Mouse (Mus musculus) MEL (cell line): ENCODE data around the gene Btbd35f29. TPM values are rescaled to one million over a fixed set of nuclear protein-coding genes. Genes with fewer than 3 reads are reported as not detected.
A peak's percentile ranks its signal among the peaks of the same experiment; 100 is the strongest.
"Not testable (repeated sequence)": the region's sequence is repeated elsewhere in the genome, so short reads cannot be mapped to it uniquely, and the experiment has no call there.

ENCODE experiments used
- DNase-seq: peaks from one replicate; pipeline ENCODE4 v3.0.0; 2011; ENCODE audit warnings: low read depth, low spot score
- H3K27ac ChIP-seq: 2 replicates; pipeline ENCODE4 v1.5.1; 2012; ENCODE audit warnings: low read depth, mild to moderate bottlenecking, control low read depth, low read length, moderate library complexity; ENCODE audit not compliant: control insufficient read depth
- H3K27me3 ChIP-seq, 2 experiments: fragments of 150-350 bp in 1 of 2; sonication (generic) in 1 of 2; 2 replicates each; pipeline ENCODE4 v1.6.1; 2012; ENCODE audit warnings: low read length in 2 of 2, mild to moderate bottlenecking in 2 of 2, improper control_type of control experiment in 1 of 2, moderate library complexity in 1 of 2; ENCODE audit not compliant: insufficient read depth in 2 of 2, control insufficient read depth in 1 of 2
- H3K36me3 ChIP-seq, 2 experiments: 2 replicates each; pipeline ENCODE4 v1.6.1; 2012 to 2014; ENCODE audit warnings: low read length in 2 of 2, improper control_type of control experiment in 1 of 2, inconsistent platforms in 1 of 2, mild to moderate bottlenecking in 1 of 2; ENCODE audit not compliant: insufficient read depth in 2 of 2, control insufficient read depth in 1 of 2
- H3K4me1 ChIP-seq, 2 experiments: fragments of 150-350 bp in 1 of 2; sonication (generic) in 1 of 2; 2 replicates each; pipeline ENCODE4 v1.6.1; 2012; ENCODE audit warnings: low read length in 2 of 2, improper control_type of control experiment in 1 of 2, mild to moderate bottlenecking in 1 of 2; ENCODE audit not compliant: insufficient read depth in 2 of 2, control insufficient read depth in 1 of 2
- H3K4me3 ChIP-seq, 2 experiments: fragments of 150-350 bp in 1 of 2; sonication (generic) in 1 of 2; 2 replicates each; pipeline ENCODE4 v1.5.1; 2012; ENCODE audit warnings: low read depth in 2 of 2, low read length in 2 of 2, mild to moderate bottlenecking in 2 of 2, moderate library complexity in 2 of 2, control low read depth in 1 of 2, improper control_type of control experiment in 1 of 2; ENCODE audit not compliant: control insufficient read depth in 1 of 2, insufficient read depth in 1 of 2
- H3K79me2 ChIP-seq: 2 replicates; pipeline ENCODE4 v1.6.1; 2012; ENCODE audit warnings: mild to moderate bottlenecking, low read length, moderate library complexity; ENCODE audit not compliant: control insufficient read depth, poor library complexity, insufficient read depth
- H3K9ac ChIP-seq: 2 replicates; pipeline ENCODE4 v1.6.1; 2012; ENCODE audit warnings: low read depth, mild to moderate bottlenecking, control low read depth, low read length, moderate library complexity; ENCODE audit not compliant: control insufficient read depth, poor library complexity, severe bottlenecking
- H3K9me3 ChIP-seq: fragments of 150-350 bp; sonication (generic); replicated peaks from 2 replicates; pipeline ENCODE4 v1.6.1; 2012; ENCODE audit warnings: mild to moderate bottlenecking, low read length, improper control_type of control experiment, moderate library complexity; ENCODE audit not compliant: insufficient read depth
- polyA plus RNA-seq, 2 experiments: library from polyadenylated mRNA; stranded (reverse) in 1 of 2; unstranded in 1 of 2; fragments of >175 nt in 1 of 2; fragments of >200 nt in 1 of 2; gene quantifications; 2 replicates each; pipeline versions ENCODE4 v1.2.1 to v1.2.4; 2012; ENCODE audit warnings: low replicate concordance in 2 of 2, low read depth in 1 of 2; ENCODE audit not compliant: insufficient read length in 2 of 2, insufficient read depth in 1 of 2, missing spikeins in 1 of 2
- total RNA-seq: library from RNA; depleted of rRNA; stranded (reverse); fragments of 300-350 nt; gene quantifications from 2 replicates; pipeline ENCODE4 v1.2.3, GENCODE M21; 2012; rRNA removed

The Btbd35f29 gene
- total RNA-seq: not detected in 2 replicates
- polyA plus RNA-seq: not detected

DNA sequence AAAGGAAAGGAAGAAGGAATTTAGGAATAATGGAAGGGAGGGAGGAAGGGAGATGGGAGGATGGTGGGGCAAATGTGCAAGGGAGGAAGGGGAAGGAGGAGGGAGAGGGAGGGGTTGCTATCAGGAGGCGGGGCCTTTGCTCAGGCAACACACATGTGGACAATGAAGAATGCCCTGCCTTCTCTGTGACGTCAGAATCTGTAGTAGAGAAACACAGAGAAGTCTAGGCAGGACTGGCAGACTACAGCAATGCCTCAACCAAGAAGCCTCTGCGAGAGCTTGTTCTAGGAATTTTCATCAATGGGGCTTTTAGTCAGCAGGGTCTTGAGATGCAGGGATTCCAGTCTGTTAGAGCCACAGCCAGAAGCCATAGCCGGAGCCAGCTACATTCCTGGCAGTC, at the start of gene Btbd35f29:
Btbd35f29 (plus strand) TSS at position 301 of the 400 bp plus-strand sequence.
- not testable (repeated sequence) for H3K4me3 ChIP-seq

DNA sequence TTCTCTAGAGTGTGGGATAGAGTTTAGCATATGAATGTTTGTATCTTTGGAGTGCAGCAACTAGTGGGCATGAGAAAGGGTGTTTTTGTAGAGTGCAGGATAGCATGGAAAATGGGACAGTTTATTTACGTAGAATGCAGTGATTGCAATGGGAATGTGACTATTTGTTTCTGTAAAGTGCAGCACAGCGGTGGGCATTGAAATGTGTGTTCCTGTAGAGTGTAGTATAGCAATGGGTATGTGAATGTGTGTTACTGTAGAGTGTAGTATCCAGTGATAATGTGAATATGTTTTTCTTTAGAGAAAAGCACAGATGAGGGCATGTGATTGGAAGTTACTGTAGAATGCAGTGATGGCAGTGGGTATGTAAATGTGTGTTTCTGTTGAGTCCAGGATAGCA, 23.9 kb downstream of the Btbd35f29 start:
- H3K27ac ChIP-seq, DNase-seq, H3K9me3 ChIP-seq, H3K4me1 ChIP-seq, H3K9ac ChIP-seq, H3K36me3 ChIP-seq, H3K4me3 ChIP-seq, H3K79me2 ChIP-seq, H3K27me3 ChIP-seq: not testable (repeated sequence)

More for the DNA sequence above, at the start of gene Btbd35f29:
- H3K9ac ChIP-seq, H3K27ac ChIP-seq, H3K4me1 ChIP-seq, H3K36me3 ChIP-seq, H3K27me3 ChIP-seq, DNase-seq, H3K79me2 ChIP-seq, H3K9me3 ChIP-seq: not testable (repeated sequence)

DNA sequence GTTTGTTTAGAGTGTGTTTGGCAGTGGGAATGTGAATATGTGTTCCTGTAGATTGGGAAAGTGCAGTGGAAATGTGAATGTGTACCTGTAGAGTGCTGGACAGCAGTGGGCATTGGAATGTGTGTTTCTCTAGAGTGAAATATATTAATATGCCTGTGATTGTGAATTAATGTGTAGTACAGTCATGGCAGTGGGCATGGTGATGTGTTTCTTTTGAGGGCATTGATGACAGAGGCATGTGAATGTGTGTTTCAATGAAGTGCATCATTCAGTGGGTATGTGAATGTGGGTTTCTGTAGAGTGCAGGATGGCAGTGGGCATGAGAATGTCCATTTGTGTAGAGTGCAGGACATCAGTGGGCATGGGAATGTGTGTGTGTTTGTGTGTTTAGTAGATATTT, 27.7 kb downstream of the Btbd35f29 start:
- not testable (repeated sequence) for H3K9me3 ChIP-seq, H3K27ac ChIP-seq, H3K27me3 ChIP-seq, H3K4me3 ChIP-seq, DNase-seq, H3K36me3 ChIP-seq, H3K4me1 ChIP-seq, H3K9ac ChIP-seq, H3K79me2 ChIP-seq

DNA sequence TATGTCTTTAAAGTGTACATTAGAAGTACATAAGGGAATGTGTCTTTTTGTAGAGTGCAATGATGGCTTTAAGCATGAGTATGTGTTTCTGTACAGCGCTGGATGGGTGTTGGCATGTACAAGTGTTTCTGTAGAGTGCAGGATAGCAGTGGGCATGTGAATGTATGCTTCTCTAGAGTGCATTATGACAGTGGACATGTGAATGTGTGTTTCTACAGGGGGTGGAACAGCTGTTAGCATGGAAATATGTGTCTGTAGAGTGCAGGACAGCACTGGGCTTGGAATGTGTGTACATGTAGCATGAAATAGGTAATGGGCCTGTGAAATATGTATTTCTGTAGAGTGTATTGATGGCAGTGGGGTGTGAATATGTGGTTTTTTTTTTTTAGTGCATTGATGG, 28.4 kb downstream of the Btbd35f29 start:
- not testable (repeated sequence) for H3K36me3 ChIP-seq, H3K4me3 ChIP-seq, H3K9me3 ChIP-seq, H3K79me2 ChIP-seq, H3K27me3 ChIP-seq, DNase-seq, H3K9ac ChIP-seq, H3K4me1 ChIP-seq, H3K27ac ChIP-seq

DNA sequence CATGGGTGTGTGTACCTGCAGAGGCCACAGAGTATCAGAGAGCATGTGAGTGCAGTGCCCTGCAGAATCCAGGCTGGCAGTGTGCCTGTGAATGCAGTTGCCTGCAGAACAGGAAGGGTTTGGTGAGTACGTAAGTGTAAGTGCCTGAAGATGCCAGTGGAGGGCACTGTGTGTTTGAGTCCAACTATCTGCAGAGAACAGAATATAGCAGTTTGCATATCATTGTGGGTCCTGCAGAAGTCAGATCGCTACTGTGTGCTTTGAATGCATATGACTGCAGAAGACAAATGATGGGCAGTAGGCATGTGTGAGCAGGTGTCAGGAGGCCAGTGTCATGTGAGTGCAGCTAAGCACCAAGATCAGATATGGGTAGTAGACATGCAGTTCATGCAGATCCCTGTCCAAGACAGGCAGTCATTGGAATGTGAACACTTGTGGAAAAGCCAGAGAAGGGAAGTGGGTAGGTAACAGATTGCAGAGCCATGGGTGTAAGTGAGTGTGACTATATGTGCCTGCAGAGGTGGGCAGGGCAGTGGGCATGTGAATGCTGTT, 41.1 kb downstream of the Btbd35f29 start:
- DNase-seq: peak; percentile 9
- not testable (repeated sequence) for H3K79me2 ChIP-seq, H3K36me3 ChIP-seq, H3K9me3 ChIP-seq, H3K4me1 ChIP-seq, H3K4me3 ChIP-seq, H3K27ac ChIP-seq, H3K27me3 ChIP-seq, H3K9ac ChIP-seq

DNA sequence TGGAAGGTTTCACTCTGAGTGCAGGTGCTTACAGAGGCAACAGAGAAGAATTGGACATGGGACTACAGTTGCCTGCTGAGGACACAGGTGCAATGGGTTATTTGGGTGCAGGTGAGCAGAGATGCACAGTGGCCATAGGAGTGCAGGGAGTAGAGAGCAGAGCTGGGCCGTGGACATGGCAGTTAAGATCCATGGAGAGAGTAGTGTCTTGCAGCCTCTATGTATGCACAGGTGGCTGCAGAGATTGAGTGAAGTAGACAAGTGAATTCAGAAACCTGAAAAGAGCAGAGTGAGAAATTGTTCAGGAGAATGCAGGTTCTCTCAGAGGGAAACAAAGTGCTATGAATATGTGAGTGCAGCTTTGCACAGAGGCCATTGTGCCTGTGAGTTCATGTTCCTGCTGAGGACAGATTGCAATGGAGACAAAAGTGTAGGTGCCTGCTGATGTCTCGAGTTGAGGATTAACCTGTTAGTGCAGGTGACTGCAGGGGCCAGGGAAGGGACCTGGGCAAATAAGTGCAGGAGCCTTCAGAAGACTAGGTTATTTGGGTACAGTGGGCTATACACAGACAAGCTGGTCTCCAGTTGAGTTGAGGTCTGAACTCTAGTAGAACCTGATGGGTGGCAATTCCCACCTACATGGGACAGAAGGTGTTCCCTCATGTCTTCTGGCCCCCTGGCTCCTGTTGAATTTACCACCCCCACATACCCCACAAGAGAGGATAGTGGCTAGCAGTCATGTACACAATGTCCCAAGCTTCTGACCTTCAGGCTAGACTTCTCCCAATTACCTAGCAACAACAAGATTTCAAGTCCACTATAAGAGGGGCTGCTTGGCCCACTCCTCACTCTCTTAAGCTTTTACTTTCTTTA, 42.2 kb downstream of the Btbd35f29 start:
- not testable (repeated sequence) for H3K27ac ChIP-seq, H3K4me3 ChIP-seq, H3K27me3 ChIP-seq, H3K79me2 ChIP-seq, H3K9ac ChIP-seq, H3K9me3 ChIP-seq, H3K4me1 ChIP-seq, DNase-seq, H3K36me3 ChIP-seq

DNA sequence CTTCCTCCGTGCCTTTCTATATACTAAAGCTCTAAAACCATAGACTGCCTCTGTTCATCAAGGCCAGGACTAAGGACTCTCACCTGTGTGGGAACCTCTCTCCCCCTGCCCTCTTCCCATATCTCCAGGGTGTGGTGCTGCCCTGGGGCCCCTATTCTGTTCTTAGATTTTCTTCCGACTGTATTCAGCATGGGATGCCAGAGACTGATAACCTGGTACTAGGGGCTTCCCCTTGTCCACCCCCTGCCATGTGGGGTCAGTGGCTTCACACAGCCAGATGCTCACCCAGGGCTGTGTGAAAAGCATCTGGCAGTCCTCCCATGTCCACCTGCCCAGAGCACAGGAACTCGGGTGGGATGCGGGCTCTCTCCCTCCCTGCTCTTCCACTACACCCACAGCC, 43.1 kb downstream of the Btbd35f29 start:
- H3K4me3 ChIP-seq, H3K4me1 ChIP-seq, DNase-seq, H3K36me3 ChIP-seq, H3K79me2 ChIP-seq, H3K9me3 ChIP-seq, H3K9ac ChIP-seq, H3K27ac ChIP-seq, H3K27me3 ChIP-seq: not testable (repeated sequence)
